Mouse (Mus musculus) kidney, postnatal 25 days (tissue): ENCODE results near the gene Ercc1.
A peak's percentile ranks its signal among the peaks of the same experiment; 100 is the strongest.

Experiments
- DNase-seq, 2 experiments: peaks; one replicate each; pipeline ENCODE4 v3.0.0; 2021; ENCODE audit warnings: mixed read lengths in 2 of 2

Ercc1 gene

DNA sequence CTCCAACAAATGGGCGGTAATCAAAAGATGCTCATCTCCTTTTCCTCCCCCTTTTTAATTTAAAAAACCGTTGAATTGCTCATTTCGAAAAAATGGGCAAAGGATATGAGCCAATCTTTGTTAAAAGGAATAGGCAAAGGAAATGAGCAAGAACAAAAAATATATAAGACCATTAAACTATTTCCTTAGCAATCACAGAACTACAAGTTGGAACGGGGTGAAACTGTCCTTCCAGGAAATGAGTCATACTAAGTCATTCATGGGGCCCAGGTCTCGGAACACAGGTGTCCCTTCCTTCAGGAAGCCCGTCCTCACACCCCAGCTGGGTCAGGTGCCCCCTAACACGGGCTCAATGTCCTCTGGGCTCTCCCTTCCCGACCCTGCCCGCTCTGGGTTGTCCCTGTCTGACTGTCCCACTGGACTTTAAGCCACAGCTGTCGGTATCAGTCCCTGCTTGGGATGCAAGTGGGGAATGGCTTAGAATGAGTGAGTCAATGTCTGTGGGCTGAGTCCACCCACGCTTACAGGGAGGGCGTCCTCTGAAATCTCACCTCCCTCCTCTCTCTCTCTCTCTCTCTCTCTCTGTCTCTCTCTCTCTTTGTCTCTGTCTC, at the start of gene Ercc1:
Gene Ercc1, plus strand, starts transcription at position 542 of the 611 bp plus-strand sequence.
- DNase-seq = no peak

DNA sequence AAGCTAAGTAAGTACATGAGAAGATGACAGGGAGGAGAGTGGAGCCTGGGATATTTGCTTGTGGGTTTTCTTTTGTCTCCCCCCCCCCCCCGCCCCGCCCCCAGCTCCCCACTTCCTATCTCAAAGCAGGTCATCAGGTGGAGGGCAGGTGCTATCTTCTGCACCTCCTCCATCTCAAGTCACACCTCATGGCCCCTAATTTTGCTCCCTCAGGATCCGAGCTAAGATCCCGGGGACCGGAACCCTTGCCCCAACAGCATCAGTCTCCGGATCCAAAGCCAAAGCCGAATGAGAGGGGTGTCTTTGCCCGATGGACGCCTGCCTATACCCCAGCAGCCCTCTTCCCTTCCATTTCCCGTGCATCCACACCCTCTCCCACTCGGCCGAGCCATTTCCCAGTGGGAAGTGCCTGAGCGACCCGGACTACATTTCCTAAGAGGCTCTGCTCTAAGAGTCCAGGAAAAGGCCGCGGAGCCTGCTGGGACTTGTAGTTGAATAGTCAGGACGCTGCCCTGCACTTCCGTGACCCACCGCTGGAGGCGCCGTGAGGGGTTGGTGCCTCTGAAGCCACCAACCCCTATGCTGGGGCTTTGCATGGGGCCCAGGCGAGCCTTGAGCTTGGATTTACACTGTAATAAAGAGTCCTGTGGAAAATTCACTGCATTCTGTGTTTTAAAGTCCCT, 48.9 kb upstream of the Ercc1 start:
- DNase-seq = peak; percentile 97 to 99

- peak in 1 of 2 experiments; percentile 36 for DNase-seq
Measured at GRCm38 (mm10) chr7:19297034-19297433, 47.5 kb upstream of the Ercc1 start.

DNA sequence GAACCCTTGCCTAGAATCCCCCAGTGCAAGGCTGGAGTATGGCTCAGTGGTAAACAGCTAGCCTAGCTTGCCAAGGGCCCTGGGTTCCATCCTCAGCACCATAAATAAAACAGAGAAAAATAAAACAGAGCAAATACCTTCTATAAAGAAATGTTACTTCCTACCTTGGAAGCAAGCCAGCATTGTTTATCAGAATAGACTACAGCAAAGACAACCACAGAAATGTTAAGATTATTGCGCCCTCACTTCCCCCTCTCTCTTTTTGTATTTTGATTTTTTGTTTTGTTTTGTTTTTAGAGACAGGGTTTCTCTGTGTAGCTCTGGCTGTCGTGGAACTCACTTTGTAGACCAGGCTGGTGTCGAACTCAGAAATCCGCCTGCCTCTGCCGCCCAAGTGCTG, 46.8 kb upstream of the Ercc1 start:
- DNase-seq = no peak

GRCm38 (mm10) chr7:19299194-19299593, 45.4 kb upstream of the Ercc1 start:
- peak; percentile 61 to 62 for DNase-seq

DNA sequence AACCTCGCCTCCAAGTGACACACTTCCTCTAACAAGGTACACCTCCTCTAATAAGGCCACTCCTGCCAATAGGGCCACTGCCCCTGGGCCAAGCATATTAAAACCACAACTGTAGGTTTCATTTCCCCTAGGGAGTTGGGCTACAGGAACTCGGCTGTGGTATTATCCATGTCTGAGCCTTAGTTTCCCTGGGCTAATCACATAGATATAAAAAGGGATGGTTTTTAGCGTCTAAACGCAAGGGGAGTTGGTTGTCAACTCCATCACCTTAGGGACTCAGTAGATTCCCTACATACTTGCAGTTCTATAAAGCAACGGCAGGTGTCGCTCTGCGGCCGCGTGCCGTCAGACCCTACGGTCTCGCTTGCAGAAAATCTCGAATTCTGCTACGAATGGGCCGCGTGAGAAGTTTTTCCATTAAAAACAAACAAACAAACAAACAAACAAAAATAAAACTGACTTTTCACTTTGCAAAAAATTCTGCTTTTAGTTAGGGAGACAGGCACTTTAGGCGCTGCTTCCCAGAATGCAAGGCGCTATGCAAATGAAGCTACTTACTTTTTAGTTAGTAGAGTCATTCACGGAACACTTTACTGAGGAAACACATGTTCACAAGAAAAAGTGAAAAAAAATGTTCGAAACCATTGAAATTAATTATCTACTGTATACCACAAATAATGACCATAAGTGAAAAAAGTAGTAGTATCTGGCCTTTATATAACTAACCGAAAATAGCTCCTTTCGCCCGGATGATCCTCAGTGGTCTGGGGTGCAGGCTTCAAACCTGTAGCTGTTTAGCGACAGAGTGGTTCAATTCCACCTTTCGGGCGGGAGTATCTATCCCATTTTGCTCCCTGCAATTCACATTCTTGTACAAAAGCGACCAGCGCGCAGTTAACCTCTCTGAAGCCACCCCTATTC, 43.8 kb upstream of the Ercc1 start:
- DNase-seq = peak; percentile 86 to 89

- no peak for DNase-seq
Measured at GRCm38 (mm10) chr7:19301461-19302263, 42.9 kb upstream of the Ercc1 start.

DNA sequence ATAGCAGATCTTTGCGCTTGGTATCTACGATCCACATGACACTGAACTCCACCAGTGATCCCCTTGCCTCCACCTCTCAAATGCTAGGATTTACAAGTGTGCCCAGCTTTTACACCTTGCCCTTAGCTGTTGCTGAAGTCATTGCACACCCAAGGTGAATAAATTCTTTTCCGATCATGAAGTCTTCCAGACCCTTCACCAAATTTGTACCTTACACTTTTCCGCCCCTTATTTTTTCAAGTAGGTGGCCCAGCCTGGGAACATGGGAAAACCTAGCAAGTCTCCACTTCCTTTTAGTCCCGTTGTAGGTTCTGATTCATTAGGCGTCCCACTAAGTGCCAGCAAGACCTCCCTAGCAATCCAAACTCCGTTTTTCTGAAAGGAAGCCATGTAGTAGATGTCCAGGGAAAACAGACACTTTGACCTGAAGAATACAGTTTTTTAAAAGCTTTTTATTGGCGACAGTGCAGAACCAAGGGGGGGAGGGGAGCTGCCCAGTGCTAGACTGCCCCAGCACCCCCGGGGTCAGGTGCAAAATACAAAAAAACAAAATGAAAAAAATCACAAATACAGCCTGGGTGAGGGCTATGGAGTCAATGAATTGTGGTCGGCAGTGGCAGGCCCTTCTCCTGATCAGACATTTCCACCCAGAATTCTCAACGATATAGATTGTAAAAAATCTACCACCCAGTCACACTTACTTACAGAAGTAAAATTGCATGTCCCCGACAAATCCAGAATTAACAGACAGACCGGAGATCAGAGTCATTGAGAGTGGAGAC, 42.1 kb upstream of the Ercc1 start:
- no peak for DNase-seq

- DNase-seq = no peak
Measured at GRCm38 (mm10) chr7:19303046-19303305, 41.6 kb upstream of the Ercc1 start.

DNA sequence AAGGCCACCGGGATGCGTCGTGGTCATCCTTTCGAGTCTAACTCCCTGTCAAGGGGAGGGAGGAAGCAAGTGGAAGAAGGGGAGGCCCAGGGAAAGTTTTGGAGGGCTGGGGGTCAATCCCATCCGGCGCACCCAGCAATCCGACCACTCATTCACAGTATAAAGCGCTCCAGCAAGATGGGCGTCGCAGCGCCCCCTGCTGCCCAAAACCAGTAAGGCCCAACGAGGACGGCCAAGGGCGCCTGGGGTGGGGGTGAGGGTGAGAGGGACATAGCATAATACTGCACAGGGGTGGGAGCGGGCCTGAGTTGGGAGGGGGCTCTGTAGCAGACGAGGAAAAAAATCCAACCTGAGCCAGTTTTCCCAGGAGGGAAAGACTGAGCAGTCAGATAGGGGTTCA, 40.8 kb upstream of the Ercc1 start:
- DNase-seq = peak; percentile 79 to 81

DNA sequence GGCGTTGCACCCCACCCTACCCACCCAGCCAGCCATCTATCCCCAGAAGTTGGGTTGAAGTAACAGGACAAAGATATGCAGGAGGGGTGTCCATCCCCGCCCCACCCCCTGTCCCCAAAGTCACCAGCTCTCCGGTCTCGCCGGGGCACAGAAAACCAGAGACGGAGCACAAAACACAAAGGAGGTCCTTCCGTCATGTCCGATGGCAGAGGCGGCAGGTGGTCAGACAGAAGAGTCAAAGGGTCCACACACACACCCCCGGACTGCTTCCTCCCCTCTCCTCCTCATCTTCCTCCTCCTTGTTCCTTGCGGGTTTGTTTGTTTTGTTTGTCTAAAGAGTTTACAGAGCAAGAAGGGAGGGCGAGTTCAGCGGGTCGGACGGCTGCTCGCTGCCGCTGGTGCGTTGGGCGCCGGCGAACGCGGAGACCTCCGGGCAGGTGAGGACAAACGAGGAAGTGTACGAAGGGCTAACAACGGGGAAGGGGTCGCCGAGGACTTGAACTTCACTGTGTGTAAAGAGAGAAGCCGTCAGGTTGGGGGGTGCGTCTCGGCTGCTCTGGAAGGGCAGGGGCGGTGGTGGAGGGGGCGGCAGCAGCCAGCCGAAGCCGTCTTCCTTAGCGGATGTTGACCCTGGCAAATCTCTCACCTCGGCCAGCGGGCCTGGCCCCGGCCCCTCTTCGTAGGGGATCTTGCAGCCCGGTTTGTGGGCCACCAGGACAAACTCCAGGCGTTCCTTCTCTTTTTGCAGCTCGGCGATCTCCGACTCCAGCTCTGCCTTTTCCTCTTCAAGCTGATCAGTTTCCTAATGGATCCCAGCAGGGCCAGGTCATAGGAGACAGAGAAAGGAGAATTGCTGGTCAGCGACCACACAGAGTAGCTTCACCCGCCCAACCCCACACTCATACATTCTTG, 39.8 kb upstream of the Ercc1 start:
- no peak for DNase-seq

GRCm38 (mm10) chr7:19305413-19305735, 39.2 kb upstream of the Ercc1 start:
- DNase-seq = no peak

- no peak for DNase-seq
Measured at GRCm38 (mm10) chr7:19305796-19306765, 38.5 kb upstream of the Ercc1 start.

DNA sequence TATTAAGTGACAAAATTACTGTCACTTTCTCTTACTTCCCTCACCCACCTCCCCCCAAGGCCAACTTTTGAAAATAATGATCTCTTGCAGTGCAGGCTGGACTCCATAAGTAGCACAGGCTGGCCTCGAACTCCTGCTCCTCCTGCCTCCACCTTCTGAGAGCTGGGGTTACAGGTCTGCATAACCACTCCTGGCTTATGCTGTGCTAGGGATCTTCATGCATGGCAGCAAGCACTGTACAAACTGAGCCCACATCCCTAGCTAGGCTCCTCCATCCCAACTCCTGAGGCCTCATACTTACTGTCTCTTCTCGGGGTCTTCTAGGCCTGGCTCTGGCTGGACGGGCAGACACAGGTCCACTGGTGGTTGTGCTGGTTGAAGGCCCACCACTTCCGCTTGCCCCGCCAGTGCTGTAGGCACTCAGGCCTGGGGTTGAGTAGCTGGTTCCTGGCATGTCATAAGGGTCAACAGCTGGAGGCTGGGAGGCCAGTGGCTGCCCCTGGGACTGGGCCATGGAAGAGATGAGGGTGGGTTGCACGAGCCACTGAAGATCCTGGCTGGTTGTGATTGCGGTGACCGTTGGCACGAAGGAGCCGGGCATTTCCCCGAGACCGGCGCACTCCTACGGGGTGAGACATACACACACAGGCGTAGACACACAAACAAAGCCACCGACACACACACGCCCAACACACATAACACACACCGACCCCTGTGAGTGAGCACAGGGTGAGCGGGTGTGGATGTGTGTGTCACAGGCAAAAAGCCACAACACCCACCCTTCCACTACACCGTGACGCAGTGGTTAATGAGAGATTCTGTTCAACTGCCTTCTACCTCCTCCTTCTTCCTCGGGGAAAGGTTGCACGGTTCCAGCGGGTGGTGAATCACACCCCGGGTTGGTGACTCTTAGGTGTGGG, 37.5 kb upstream of the Ercc1 start:
- peak in 1 of 2 experiments; percentile 34 for DNase-seq

DNA sequence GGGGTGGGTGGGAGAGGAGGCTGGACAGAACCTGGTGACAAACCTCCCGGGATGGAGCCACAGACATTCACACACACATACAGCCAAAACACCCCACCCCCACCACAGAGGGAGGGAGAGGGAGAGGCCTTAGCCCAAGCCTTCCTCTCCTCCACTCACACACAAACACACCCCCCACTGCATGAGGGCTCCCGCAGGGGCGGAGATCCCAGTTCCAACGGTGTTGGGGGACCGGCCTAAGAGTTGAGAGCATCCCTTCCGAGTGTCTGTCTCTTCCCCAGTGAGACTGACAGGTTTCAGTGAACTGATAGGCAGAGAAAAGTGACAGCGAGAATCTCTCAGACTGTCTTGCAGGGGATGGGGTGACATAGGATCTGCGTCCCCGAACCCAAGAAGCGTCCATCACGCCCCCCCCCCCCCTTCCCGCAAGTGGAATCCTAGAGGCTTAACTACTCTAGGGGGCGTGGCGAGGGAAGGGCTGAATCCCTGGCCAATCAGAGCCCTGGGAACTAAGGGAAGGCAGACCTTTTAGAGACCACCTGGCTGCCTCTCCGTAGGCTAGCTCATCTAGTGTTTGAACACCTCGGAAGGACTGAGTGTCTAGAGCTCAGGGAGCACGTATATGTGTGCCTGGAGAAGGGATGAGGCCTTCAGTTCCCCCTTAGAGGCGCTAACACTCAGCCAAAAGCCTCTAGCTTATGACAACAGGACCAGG, 36.7 kb upstream of the Ercc1 start:
- DNase-seq = peak; percentile 88

- peak; percentile 95 to 98 for DNase-seq
Measured at GRCm38 (mm10) chr7:19308454-19309277, 35.9 kb upstream of the Ercc1 start.

DNA sequence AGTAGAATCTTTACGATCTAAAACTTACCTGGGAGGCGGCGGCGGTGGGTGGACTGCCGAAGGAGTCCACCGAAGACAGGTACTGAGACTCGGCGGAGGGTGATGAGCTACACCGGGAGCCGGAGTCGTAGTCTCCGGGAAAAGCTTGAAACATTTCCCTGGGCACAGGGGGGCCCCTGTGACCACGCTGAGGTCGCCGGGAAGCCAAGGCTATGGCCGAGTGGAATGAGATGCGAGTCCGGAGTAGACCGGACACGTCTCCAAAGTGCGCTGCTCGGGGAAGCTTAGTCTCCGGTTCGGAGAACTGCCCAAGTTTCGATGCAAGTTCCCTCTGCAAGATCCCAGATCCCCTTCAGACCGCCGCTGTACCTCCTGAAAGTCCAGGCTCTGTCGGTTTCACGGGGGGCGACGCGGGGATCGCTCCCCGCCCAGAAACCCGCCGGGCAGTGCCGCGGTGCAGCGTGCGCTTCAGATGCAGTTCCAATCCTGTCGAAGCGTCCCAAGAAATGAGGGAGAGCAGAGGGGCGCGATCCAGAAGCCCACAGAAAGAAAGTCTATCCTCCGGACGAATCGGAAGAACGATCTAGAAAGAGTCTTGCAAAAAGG, 35.2 kb upstream of the Ercc1 start:
- DNase-seq = no peak
